Mouse (Mus musculus) adrenal gland, adult 8-10 months (tissue): ENCODE results near the gene Atp5b. TPM values are rescaled to one million over a fixed set of nuclear protein-coding genes. Genes with fewer than 3 reads are reported as not detected.
A peak's percentile ranks its signal among the peaks of the same experiment; 100 is the strongest.

ENCODE experiments used
- DNase-seq: peaks from one replicate; pipeline ENCODE4 v3.0.0; 2022
- microRNA-seq, 2 experiments: library from miRNA; unstranded; fragments of <30 nt; microRNA quantifications; one replicate each; pipeline ENCODE4 v1.2.0; 2022
- total RNA-seq, 4 experiments: library from RNA; stranded (reverse); gene quantifications; 2 replicates each; pipeline ENCODE4 v1.2.4; 2022

Atp5b gene
- total RNA-seq, 4 experiments from 2014 or later, result 1,737 to 2,601 (median 2,176) TPM

DNA sequence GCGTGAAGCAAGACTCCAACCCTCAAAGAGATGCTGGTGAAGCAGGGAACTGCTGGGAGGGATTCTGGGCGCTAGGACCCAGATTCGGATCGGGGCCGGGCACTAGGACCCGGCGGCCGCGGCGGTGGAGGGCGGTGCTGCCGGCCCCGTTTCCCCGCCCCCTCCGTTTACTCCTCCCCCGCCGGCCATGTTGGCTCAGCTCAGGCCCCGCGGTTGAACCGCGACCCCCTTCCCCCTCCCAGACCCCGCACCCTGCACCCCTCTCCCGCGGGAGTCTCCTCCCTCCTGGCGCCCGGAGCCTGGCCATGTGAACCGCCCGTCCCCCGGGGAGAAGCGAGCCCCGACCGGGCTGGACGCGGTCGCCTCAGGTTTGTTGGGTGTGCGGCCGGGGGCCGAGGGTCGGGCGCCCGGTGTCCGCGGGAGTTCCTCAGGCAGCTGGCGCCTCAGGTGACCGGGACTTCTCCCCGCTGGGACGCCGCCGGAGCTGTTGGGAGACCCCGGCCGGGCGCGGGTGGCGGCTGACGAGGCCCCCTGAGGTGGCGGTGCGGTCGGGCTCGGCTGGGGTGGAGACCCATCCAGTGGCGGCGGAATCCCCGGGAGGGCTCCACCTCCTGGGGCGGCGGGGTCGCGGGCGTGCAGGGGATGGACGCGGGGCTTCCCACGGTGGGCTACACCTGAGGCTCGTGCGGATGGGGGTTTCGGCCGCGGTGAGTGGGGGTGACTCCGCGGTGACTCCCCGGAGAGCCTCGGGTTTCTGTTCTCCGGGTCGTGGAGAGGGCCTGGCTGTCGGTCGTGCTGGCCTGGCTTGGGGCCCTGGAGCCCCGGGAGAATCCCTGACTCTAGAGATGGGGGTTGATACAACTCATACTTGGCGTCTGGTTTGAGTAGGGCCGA lies 13.9 kb downstream of the Atp5b start:
- DNase-seq, result peak; percentile 60

DNA sequence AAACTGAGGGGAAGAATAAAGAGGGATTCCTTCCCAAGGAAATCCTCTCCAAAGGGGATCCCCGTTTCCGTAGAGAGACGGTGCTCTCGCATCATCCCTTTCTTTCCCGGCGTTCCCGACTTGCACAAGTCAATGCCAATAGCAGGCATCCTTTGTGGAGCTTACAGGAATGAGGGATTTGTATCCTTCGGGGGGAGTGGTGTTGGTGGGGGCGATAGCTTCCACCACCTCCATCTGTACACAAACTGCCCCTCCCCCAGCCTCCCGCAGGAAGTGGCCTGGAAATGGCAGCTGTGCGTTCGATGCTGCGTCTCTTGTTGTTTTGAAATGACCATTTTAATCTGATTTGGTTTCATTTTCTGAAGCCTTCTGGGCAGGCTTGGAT lies 14.5 kb downstream of the Atp5b start:
- peak; percentile 56 for DNase-seq

- DNase-seq, result no peak
Measured at GRCm38 (mm10) chr10:128110103-128110761, 27.2 kb downstream of the Atp5b start.

- DNase-seq, result no peak
Measured at GRCm38 (mm10) chr10:128111227-128111626, 28.2 kb downstream of the Atp5b start.

DNA sequence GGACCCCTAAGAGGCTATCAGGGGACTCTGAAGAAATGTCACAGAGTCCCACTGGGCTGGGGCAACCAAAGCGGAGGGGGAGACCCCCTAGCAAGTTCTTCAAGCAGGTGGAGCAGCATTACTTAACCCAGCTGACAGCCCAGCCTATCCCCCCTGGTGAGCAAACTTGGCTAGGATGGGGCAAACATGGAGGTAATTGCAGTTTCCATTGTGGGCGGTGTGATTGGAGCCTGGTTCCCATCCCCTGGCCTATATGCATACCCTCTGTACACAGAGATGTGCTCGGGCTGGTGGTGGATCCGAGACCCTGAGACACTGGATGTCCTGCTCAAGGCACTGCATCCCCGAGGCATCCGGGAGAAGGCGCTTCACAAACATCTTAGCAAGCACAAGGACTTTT lies 40.8 kb downstream of the Atp5b start:
- DNase-seq, result no peak

DNA sequence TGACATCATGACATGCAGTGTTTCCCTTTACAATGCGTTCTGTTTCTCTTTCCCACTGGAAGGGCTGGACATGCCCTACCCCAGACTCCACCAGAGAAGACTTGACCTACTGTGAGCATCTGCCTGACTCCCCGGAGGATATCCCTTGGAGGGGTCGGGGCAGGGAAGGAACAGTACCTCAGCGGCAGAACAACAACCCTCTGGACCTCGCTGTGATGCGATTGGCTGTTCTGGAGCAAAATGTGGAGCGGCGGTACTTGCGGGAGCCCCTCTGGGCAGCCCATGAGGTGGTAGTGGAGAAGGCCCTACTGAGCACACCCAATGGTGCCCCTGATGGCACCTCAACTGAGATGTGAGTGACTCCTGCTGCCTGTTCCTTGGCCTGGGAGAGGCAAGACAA lies 41.8 kb downstream of the Atp5b start:
- no peak for DNase-seq

- no peak for DNase-seq
Measured at GRCm38 (mm10) chr10:128125951-128126350, 42.9 kb downstream of the Atp5b start.

DNA sequence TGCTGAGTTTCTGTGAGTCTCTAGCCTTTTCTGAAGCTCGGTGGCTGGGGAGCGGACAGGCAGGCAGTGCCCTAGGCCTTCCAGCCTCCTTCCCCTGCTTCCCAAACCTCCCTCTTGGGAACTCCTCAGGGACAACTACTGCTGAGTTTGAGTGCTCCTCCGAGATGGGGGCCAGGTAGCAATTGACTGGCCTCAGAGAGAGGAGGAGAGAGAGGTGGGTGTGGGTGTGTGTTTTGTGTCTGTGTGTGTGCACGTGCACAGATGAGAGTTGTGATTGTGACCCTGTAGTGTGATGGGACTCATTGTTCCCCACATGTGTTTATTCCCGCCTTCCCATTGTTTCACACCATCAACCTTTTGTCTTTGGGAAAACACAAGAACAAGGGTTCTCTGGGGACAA lies 44.4 kb downstream of the Atp5b start:
- DNase-seq, result no peak

GRCm38 (mm10) chr10:128128143-128128542 lies 45.1 kb downstream of the Atp5b start:
- no peak for DNase-seq

DNA sequence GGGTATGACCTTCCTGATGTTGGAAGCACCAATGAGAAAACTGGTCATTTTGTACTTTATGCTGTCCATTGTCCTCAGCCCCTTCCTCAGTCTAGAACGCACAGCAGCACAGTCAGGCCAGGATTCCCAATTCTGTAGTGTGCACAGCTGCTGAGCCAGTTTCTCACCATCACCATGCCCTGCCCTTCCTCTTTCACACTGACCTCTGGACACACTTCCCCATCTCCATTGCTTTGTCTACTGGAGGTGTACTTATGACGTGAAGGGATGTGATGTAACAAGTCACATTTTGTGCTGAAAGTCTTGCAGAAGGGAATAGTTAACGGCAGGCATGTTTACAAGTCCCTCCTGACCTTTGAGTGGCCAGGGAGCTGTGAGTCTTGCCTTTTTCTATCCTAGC lies 48.2 kb downstream of the Atp5b start:
- no peak for DNase-seq

- DNase-seq, result no peak
Measured at GRCm38 (mm10) chr10:128131812-128132211, 48.7 kb downstream of the Atp5b start.

DNA sequence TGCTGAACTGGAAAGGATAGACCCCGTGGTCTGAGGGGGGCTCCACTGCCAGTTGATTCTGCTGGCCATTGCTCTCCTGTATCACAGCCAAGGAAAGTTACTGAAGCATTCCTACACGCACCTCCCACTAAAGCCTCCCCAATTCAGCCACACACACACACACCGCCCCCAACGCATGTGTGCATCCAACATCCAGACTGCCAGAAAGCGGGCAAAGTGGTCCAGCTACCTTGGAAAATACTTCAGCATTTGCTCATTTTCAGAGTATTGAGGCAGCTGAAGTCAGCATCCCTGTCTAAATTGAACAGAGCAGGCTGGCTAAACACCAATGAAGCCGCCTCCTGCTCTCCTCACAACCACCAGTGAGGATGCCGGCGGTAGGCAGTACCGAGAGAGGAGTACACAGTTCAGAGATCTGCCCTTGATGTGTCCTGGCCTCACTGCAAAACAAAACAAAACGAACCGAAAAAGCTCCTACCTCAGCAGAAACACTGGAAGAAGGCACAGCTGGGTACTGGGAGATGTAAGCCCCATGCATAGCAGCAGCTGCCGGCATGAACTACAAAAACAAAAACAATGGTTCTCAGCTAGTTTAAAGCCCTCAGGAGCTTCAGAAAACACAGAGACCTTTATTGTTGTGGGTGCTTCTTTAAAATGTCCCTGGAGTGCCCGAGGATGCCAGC lies 50.7 kb downstream of the Atp5b start:
- no peak for DNase-seq

GRCm38 (mm10) chr10:128135374-128135773 lies 52.3 kb downstream of the Atp5b start:
- DNase-seq, result no peak

Small RNA genes within 50 kb of the gene (microRNA-seq; reads per million reads assigned to microRNA genes)
- 18.9 to 20.3 reads per million in 2 experiments for gene Mir677

Other genes with a start within 250 kb of the Atp5b start
- under 1 TPM in 3 of 4 experiments, not detected in 1; 0.20 to 0.38 (median 0.24) TPM for gene Rdh19, start 233.3 kb upstream of the Atp5b start, total RNA-seq
- not detected for gene Rdh16f2, start 216.8 kb upstream of the Atp5b start, total RNA-seq
- under 1 TPM in 2 of 4 experiments, not detected in 2; 0.19 to 0.20 TPM for gene Rdh7, start 194.5 kb upstream of the Atp5b start, total RNA-seq
- 1 to 10 TPM in 1 of 4 experiments, under 1 TPM in 3; 0.64 to 1.6 (median 0.72) TPM for gene Sdr9c7, start 184.8 kb upstream of the Atp5b start, total RNA-seq
- under 1 TPM in 1 of 4 experiments, not detected in 3; 0.51 TPM for gene Hsd17b6, start 75.7 kb upstream of the Atp5b start, total RNA-seq
- 1 to 10 TPM; 2.1 to 3.5 (median 3.0) TPM for gene Prim1, start 68.1 kb upstream of the Atp5b start, total RNA-seq
- 100 to 1,000 TPM; 560 to 666 (median 578) TPM for gene Naca, start 47.7 kb upstream of the Atp5b start, total RNA-seq
- 100 to 1,000 TPM; 128 to 203 (median 146) TPM for gene Ptges3, start 24.3 kb upstream of the Atp5b start, total RNA-seq
- 10 to 100 TPM; 52.9 to 78.0 (median 62.7) TPM for gene Baz2a, start 8.3 kb downstream of the Atp5b start, total RNA-seq
- 100 to 1,000 TPM in 2 of 4 experiments, 10 to 100 TPM in 2; 83.6 to 110 (median 99.3) TPM for gene Rbms2, start 97.0 kb downstream of the Atp5b start, total RNA-seq
- 1 to 10 TPM; 2.5 to 4.2 (median 3.5) TPM for gene Gls2, start 111.2 kb downstream of the Atp5b start, total RNA-seq
- gene Spryd4, start 128.5 kb downstream of the Atp5b start, total RNA-seq, result 10 to 100 TPM; 15.3 to 17.3 (median 16.9) TPM
- gene Mip, start 142.6 kb downstream of the Atp5b start, total RNA-seq, result not detected
- gene Timeless, start 148.8 kb downstream of the Atp5b start, total RNA-seq, result 10 to 100 TPM in 2 of 4 experiments, 1 to 10 TPM in 2; 8.0 to 14.4 (median 11.1) TPM
- gene Apon, start 170.8 kb downstream of the Atp5b start, total RNA-seq, result under 1 TPM in 1 of 4 experiments, not detected in 3; 0.56 TPM
- gene Apof, start 185.4 kb downstream of the Atp5b start, total RNA-seq, result 10 to 100 TPM in 2 of 4 experiments, 1 to 10 TPM in 2; 1.6 to 14.7 (median 6.9) TPM
- 10 to 100 TPM; 46.9 to 69.7 (median 57.7) TPM for gene Stat2, start 187.3 kb downstream of the Atp5b start, total RNA-seq
- gene Il23a, start 215.5 kb downstream of the Atp5b start, total RNA-seq, result under 1 TPM in 2 of 4 experiments, not detected in 2; 0.22 to 0.28 TPM
- gene Pan2, start 220.1 kb downstream of the Atp5b start, total RNA-seq, result 10 to 100 TPM; 17.5 to 35.4 (median 24.2) TPM
- gene Cnpy2, start 239.2 kb downstream of the Atp5b start, total RNA-seq, result 100 to 1,000 TPM; 172 to 202 (median 177) TPM